Mouse (Mus musculus) liver, embryonic 11.5 days (tissue): ENCODE results near the gene Ccdc12. TPM values are rescaled to one million over a fixed set of nuclear protein-coding genes. Genes with fewer than 3 reads are reported as not detected.

ENCODE experiments used
- ATAC-seq: fragments of 200-750 bp; cut with Nextera tagmentation; replicated peaks from 2 replicates; pipeline ENCODE4 v1.8.0; 2017; ENCODE audit warnings: moderate number of reproducible peaks, mild to moderate bottlenecking, moderate TSS enrichment, moderate library complexity; ENCODE audit not compliant: low FRiP score
- DNase-seq: peaks from one replicate; pipeline ENCODE4 v3.0.0-alpha.2; 2017; ENCODE audit warnings: low spot score
- H3K27ac ChIP-seq: fragments of 300-500 bp; sonication (generic); 2 replicates; pipeline ENCODE4 v1.5.1; 2014; ENCODE audit warnings: mild to moderate bottlenecking, low read depth, low read length, control low read depth
- H3K27me3 ChIP-seq: fragments of 300-500 bp; sonication (generic); replicated peaks from 2 replicates; pipeline ENCODE4 v1.6.1; 2014; ENCODE audit warnings: low read length, mixed read lengths; ENCODE audit not compliant: control insufficient read depth, insufficient read depth
- H3K36me3 ChIP-seq: fragments of 300-500 bp; sonication (generic); 2 replicates; pipeline ENCODE4 v1.6.1; 2014; ENCODE audit warnings: mild to moderate bottlenecking, low read length, moderate library complexity, mixed read lengths; ENCODE audit not compliant: control insufficient read depth, insufficient read depth
- H3K4me1 ChIP-seq: fragments of 300-500 bp; sonication (generic); replicated peaks from 2 replicates; pipeline ENCODE4 v1.6.1; 2014; ENCODE audit warnings: low read length, mixed read lengths; ENCODE audit not compliant: control insufficient read depth, insufficient read depth
- H3K4me2 ChIP-seq: fragments of 300-500 bp; sonication (generic); 2 replicates; pipeline ENCODE4 v1.6.1; 2014; ENCODE audit warnings: mild to moderate bottlenecking, control low read depth, moderate library complexity
- H3K4me3 ChIP-seq: fragments of 300-500 bp; sonication (generic); 2 replicates; pipeline ENCODE4 v1.5.1; 2014; ENCODE audit warnings: low read depth, low read length, control low read depth
- H3K9ac ChIP-seq: fragments of 300-500 bp; sonication (generic); 2 replicates; pipeline ENCODE4 v1.6.1; 2014; ENCODE audit warnings: low read depth, low read length, control low read depth
- H3K9me3 ChIP-seq: fragments of 300-500 bp; sonication (generic); 2 replicates; pipeline ENCODE4 v1.6.1; 2016; ENCODE audit warnings: low read length, inconsistent platforms, mixed read lengths; ENCODE audit not compliant: control insufficient read depth
- WGBS: fragments of 180-500 bp; shearing (Covaris S2); extraction: QIAGEN DNeasy Blood & Tissue Kit; methylation state at CpG from one replicate; pipeline ENCODE4 v1.1.7; 2014; 5-methylcytosine and 5-hydroxymethylcytosine counted together
- polyA plus RNA-seq: library from polyadenylated mRNA; unstranded; fragments of >200 nt; fragmentation: Nextera tagmentation; extraction: Ambion mirVana; gene quantifications from 2 replicates; pipeline ENCODE4 v1.2.1, GENCODE M21; 2014

The Ccdc12 gene
- polyA plus RNA-seq, 1 experiment from 2014 or later: 161 TPM

DNA sequence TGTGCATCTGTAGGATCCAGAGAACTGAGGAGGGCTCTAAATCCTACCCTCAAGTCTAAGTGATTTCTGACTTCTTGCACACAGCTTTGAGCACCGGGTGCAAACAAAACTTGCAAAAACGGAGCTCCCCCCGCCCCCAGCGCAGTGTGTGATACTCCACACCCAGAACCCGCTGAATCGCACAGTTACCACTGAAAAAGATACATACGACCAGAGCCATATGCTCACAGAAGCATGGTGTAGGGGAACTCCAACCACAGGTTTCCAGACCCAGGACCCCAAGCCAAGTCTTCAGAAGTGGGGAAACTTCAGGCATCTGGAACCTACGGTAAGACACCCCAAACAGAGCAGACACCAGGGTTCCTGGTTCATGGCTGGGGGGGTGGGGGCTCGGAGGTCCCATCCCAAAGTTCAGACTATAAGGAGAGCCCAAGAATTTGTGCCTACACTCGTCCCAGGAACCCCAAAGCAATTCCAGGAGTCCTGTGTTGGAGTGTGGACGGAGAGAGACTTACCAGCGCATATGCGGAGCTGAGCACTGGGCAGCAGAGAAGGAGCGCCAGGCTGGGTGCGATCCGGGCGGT is 85.5 kb downstream of the Ccdc12 start, which contains the start of gene Myl3:
Gene Myl3, plus strand, starts transcription at position 151 of the 584 bp plus-strand sequence.
- peak within 1 kb of the TSS; percentile 57 for H3K9ac ChIP-seq
- peak within 1 kb of the TSS; percentile 82 for H3K4me2 ChIP-seq
- ATAC-seq (no peak), DNase-seq (no peak)
- peaks cover 63% of the 10 kb centered on the region for H3K27me3 ChIP-seq
- no peaks in the 10 kb centered on the region for H3K36me3 ChIP-seq
- WGBS: 3% methylated on average over 17 of the region's 17 CpGs
- H3K4me3 ChIP-seq: peak within 1 kb of the TSS; percentile 64
- peaks cover 12% of the 10 kb centered on the region; the same call in 1 of the 2 replicates for H3K4me1 ChIP-seq
- no peaks in the 10 kb centered on the region for H3K9me3 ChIP-seq
- H3K27ac ChIP-seq: peak within 1 kb of the TSS; percentile 65; the same call in 1 of the 2 replicates

DNA sequence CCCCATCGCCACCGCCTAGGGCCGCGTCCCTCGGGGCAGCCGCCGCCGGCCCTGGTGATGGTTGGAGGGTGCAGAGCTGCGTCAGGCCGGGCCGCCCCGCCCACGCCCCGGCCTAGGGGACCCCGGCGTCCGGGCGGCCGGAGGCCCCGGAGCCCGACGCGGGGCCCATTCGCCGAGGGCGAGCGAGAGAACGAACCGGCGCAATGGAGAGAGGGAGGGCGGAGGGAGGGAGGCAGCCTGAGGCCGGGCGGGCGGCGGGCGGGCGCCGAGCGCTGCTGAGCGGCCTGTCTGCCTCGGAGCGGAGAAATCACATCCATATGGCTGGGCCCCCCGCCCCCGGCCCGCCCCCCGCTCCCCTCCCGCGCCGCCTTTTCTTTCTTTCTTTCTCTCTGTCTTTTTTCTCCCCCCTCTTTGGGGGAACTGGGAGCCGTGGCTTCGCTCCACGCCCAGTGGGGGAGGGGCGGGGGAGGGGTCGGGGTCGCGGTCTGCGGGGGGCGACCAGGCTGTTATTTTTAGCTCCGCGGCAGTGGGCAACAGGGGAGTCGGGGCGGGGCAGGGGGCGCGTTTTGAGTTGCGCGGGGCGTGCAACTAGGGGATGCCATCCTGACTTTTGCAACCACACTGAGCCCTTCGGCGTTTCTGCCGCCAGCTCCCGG is 86.1 kb downstream of the Ccdc12 start:
- Histone ChIP-seq H3K9ac (peak overlapping the region; percentile 57), H3K4me1 (peaks cover 15% of the 10 kb centered on the region; the same call in 1 of the 2 replicates), H3K9me3 (no peaks in the 10 kb centered on the region), H3K4me2 (peak overlapping the region; percentile 82), H3K4me3 (peak overlapping the region; percentile 64), H3K36me3 (no peaks in the 10 kb centered on the region), H3K27me3 (peaks cover 63% of the 10 kb centered on the region), H3K27ac (peak overlapping the region; percentile 65; the same call in 1 of the 2 replicates)
- ATAC-seq (peak; percentile 53), DNase-seq (peak; percentile 60)
- WGBS: 1% methylated on average over 62 of the region's 71 CpGs

DNA sequence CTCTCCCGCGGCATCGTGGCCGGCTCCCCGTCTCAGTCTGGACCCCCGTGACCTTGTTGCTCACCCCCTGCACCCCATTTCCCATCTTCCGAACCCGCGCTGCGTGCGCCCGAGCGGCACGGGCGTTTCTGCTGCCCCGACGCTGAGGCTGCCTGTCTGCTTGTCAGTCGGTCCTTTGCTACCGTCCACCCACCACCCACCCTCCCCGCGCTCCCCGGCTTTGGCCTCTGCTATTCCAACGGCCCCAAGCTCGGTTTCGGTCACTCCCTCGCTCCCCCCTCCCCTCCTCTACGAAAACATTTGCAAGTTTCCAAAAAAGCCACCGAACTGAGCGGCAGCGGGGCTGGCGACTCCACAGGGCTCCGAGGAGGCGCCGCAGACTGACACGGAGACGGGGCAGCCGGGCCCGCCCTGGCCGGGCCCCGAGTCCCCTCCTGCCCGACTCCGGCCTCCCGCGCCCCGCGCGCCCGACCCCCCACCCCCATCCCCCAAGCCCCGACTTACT is 86.7 kb downstream of the Ccdc12 start:
- Histone ChIP-seq H3K27ac (peak overlapping the region; percentile 65; the same call in 1 of the 2 replicates), H3K9ac (peak overlapping the region; percentile 57), H3K36me3 (no peaks in the 10 kb centered on the region), H3K27me3 (peaks cover 63% of the 10 kb centered on the region), H3K4me1 (peaks cover 15% of the 10 kb centered on the region; the same call in 1 of the 2 replicates), H3K4me2 (peak overlapping the region; percentile 82), H3K4me3 (peak overlapping the region; percentile 64), H3K9me3 (no peaks in the 10 kb centered on the region)
- under 1% methylated on average over 49 of the region's 49 CpGs for WGBS
- DNase-seq: peak; percentile 70
- ATAC-seq: no peak

DNA sequence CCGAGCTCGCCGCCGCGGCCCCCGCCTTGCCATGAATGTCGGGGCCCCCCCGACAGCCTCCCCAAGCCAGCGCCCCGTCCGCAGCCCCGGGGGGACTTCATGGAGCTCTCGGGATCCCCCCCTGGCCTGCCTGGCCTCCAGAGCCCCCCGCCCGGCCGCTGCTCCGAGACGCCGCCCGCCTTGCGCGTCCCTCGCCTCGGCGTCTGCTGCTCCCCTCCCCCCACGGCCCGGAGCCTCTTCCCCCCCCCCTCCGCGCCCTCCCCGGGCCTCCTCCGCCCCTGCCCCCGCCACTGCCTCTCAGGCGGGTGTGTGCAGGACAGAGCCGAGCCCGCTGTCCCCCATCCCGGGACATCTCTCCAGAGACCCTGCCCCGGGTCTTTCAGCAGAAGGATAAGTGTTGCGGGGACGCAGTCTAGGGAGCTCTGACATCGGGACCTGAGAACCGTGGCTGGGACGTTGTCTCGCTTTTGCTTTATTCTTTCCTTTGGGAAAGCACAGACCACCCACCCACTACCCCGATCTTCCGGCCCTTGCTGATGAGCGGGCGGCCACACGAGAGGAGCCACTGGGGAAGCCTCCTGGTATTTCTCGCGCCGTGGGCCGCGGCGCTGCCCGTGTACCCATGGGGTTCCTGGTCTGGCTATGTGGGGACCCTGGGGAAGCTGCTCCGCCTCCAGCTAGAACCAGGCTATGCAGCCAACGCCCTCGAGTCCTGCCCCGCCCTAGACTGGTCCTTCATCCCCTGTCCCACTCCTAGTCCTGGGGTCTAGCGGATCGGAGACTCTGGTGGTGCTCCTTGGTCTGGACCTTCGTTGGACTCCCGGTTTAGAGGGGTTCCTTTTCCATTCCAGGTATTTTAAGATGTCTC is 87.4 kb downstream of the Ccdc12 start:
- peaks cover 15% of the 10 kb centered on the region; the same call in 1 of the 2 replicates for H3K4me1 ChIP-seq
- H3K27me3 ChIP-seq: peaks cover 63% of the 10 kb centered on the region
- peak overlapping the region; percentile 82 for H3K4me2 ChIP-seq
- H3K36me3 ChIP-seq: no peaks in the 10 kb centered on the region
- H3K27ac ChIP-seq: peak overlapping the region; percentile 65; the same call in 1 of the 2 replicates
- ATAC-seq (no peak), DNase-seq (no peak)
- WGBS: 4% methylated on average over 53 of the region's 63 CpGs
- H3K9ac ChIP-seq: peak overlapping the region; percentile 57
- no peaks in the 10 kb centered on the region for H3K9me3 ChIP-seq
- peak overlapping the region; percentile 64 for H3K4me3 ChIP-seq

DNA sequence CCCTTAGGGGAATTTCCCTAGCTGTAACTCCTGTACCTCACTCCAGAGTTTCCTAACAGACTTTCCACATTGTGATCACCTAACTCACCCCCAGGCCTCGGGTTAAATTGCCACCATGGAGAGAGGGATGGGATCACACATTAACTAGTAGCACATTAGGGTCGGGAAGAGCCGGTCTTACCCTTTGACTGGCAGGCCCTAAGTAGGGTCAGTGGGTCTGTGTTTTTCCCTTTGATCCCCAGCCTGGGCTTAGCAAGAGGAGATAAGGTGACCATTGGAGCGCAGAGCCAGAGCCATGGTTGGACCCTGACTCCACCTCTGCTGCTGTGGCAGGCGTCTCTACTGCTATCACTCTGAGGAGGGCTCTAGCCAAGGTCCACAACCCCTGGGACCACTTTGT is 89.4 kb downstream of the Ccdc12 start:
- DNase-seq (no peak), ATAC-seq (peak; percentile 67)
- no peaks in the 10 kb centered on the region for H3K9me3 ChIP-seq
- peak overlapping the region; percentile 71 for H3K27ac ChIP-seq
- no peaks in the 10 kb centered on the region for H3K36me3 ChIP-seq
- WGBS: 27% methylated on average over 5 of the region's 5 CpGs
- peaks cover 25% of the 10 kb centered on the region for H3K4me1 ChIP-seq
- H3K4me3 ChIP-seq: no peak overlapping the region
- no peak overlapping the region for H3K9ac ChIP-seq
- peaks cover 53% of the 10 kb centered on the region for H3K27me3 ChIP-seq
- peak overlapping the region; percentile 18; the same call in 1 of the 2 replicates for H3K4me2 ChIP-seq

DNA sequence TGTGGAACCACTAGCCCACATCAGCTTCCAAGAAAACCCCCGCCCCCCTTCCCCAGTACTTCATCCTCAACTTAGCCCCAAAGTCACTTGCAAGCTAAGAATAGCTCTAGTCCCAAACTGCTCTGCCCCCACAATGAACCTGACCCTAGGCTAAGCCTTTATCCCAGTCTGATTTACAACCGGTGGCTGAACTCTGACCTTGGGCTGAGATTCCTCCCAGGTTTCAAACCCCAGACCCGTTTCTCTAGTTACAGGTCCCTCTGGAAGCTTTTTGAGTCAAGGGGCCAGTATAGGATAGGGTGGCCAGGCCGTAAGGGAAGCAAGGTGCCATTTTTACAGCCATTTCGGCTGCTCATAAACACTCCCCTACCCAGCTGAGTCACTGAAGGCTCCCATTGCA is 89.9 kb downstream of the Ccdc12 start:
- no peak for ATAC-seq
- Histone ChIP-seq H3K9ac (no peak overlapping the region), H3K27me3 (peaks cover 49% of the 10 kb centered on the region), H3K4me3 (no peak overlapping the region), H3K4me1 (peaks cover 30% of the 10 kb centered on the region), H3K4me2 (no peak overlapping the region), H3K36me3 (no peaks in the 10 kb centered on the region), H3K9me3 (no peaks in the 10 kb centered on the region), H3K27ac (peak overlapping the region; percentile 71)
- no peak for DNase-seq
- 31% methylated on average over 5 of the region's 5 CpGs for WGBS

DNA sequence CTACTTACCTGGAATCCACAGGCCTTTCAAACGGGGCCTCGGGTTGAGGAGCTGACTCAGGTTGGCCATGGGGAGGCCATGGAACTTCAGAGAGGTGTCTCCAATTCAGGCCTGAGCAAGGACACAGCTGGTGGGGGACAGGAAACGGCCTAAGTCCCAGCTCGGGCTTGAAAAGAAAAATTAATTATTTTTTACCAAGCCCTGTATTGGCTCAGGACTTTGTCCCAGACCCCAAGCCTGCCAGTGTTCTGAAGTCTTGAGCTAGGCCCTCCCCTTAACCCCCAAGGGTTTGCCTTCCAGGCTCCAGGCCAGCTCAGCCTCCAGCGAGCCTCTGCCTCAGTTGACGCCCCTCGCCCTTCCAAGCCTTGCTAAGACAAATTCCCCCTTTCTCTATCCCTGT is 90.7 kb downstream of the Ccdc12 start, which contains the start of gene Pth1r:
Gene Pth1r, minus strand, starts transcription at position 185 of the 400 bp plus-strand sequence.
- ATAC-seq (no peak), DNase-seq (no peak)
- H3K4me1 ChIP-seq: peaks cover 37% of the 10 kb centered on the region
- H3K4me2 ChIP-seq: no peak within 1 kb of the TSS
- H3K4me3 ChIP-seq: no peak within 1 kb of the TSS
- no peaks in the 10 kb centered on the region for H3K36me3 ChIP-seq
- WGBS: 69% methylated on average over 7 of the region's 7 CpGs
- H3K9me3 ChIP-seq: no peaks in the 10 kb centered on the region
- H3K27ac ChIP-seq: peak within 1 kb of the TSS; percentile 71
- H3K27me3 ChIP-seq: peaks cover 41% of the 10 kb centered on the region
- no peak within 1 kb of the TSS for H3K9ac ChIP-seq

DNA sequence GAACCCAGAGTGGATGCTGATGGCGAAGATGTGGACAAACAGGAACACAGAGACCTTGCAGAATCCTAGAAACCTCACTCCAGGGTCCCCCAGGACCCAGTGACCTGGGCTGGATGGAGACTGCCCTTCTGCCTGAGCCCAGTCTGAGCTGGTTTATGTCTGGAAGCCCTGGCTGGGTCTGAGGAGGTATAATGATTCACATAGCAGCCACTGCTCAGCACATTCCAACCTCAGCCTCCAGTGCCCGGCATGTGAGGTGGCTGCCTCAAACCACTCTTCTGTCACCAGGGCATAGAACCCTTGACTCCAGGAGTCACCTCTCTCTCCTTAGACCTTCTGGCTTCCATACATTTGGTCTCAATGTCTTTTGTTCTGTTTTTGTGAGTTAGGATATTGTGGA is 92.1 kb downstream of the Ccdc12 start:
- H3K4me2 ChIP-seq: no peak overlapping the region
- H3K4me1 ChIP-seq: peaks cover 48% of the 10 kb centered on the region
- no peak overlapping the region for H3K27ac ChIP-seq
- H3K4me3 ChIP-seq: no peak overlapping the region
- no peak overlapping the region for H3K9ac ChIP-seq
- no peaks in the 10 kb centered on the region for H3K36me3 ChIP-seq
- 74% methylated on average over 2 of the region's 2 CpGs for WGBS
- H3K27me3 ChIP-seq: peaks cover 26% of the 10 kb centered on the region
- no peaks in the 10 kb centered on the region for H3K9me3 ChIP-seq
- ATAC-seq (no peak), DNase-seq (no peak)
